Mouse (Mus musculus) natural killer cell, adult 2 months (primary cell): ENCODE measurements around the gene Lsg1.

Source experiments
- DNase-seq, 2 experiments: peaks; one replicate each; pipeline ENCODE4 v3.0.0; 2022; ENCODE audit warnings: low spot score in 2 of 2

The Lsg1 gene

GRCm38 (mm10) chr16:30520361-30520823, 67.0 kb downstream of the Lsg1 start:
- peak; percentile 65 to 78 for DNase-seq

- DNase-seq, result no peak
Measured at GRCm38 (mm10) chr16:30518635-30519034, 68.8 kb downstream of the Lsg1 start.

GRCm38 (mm10) chr16:30517666-30518283, 69.6 kb downstream of the Lsg1 start:
- no peak for DNase-seq

- no peak for DNase-seq
Measured at GRCm38 (mm10) chr16:30516993-30517392, 70.4 kb downstream of the Lsg1 start.

DNA sequence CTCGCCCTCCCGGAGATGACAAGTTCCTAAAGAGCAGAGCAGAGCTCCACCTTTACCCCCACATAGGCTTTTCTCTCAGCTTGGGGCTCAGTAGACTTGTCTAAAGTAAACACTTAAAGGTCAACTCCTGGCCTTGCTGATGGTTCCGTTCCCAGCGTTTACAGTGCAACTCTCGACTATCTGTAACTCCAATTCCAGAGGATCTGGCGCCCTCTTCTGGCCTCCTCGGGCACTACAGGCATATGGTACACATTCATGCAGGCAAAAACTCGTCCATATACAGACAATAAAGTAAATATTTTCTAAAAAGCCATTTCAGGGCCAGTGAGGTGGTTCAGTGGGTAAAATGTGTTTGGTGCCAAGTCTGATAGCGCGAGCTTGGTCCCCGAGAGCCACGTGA, 72.0 kb downstream of the Lsg1 start:
- DNase-seq, result peak in 1 of 2 experiments; percentile 53

DNA sequence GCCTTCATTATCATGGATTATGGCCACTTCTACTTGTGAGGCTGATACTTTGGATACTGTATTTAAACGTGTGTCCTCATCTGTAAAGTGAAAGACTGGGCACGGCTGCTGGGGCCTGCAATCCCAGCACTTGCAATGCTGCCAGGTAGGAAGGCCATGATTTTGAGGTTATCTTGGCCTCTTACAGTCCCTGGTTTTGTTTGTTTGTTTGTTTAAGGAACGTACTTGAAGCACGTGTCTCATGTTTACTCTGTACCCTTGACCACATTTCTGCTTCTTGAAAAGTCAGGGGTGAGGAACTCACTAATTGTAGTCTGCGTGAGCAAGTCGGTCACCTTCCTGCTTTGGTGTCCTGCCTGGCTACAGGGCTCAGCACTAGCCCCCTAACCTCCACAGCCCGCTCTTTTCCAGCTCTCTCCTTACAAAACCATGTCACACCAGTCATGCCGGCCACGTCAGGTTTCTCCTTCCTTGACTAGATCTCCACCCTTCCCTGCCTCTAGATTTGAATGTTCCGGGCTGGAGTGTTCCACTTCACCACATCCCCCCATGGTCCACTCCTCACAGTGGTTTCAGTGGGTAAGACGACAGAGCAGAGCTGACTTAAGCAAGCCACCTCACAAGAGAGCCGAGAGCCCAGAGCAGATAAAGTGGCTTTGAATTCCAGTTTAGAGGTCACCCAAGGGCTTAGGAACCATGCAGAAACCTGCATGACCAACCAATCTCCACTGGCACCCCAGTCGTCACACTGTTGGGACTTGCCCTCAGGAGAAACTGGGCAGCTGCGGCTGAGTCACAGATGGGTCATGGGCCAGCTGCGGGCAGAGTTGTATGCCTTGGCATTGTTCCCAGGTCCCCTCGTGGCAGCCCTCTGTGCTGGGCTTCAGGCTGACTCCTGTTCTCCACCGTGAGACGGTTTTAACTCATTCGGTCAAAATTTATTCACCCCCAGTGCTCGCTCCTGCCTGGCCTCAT, 74.1 kb downstream of the Lsg1 start:
- DNase-seq, result no peak

DNA sequence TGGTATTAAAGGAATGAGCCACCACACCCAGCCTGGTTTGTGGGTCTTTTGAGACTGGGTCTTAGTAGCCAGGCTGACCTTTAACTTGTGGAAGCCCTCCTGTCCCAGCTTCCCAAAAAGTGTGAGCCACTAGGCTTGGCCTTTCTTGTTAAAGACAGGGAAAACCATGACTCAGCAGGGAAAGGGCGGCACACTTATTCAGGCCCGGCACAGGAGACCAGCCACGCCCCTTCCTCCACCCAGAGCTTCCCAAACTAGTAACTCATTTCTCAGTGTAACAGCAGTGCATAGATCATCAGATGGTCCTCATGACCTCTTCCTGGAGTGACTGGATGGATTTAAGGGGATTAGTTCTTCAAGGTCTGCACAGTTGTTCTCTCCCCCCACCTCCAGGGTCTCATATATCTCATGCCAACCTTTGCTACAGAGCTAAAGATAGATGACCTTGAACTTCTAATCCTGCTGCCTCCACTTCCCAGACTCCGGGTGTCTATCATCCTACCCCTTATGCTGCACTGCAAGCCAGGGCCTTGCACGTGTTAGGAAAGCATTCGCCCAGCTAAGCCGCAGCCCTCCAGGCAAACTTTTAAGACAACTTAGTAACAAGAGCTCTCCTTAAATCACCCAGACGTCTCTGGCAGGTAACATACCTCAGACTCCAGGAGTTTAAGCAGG, 74.9 kb downstream of the Lsg1 start:
- no peak for DNase-seq

GRCm38 (mm10) chr16:30511563-30512340, 75.6 kb downstream of the Lsg1 start:
- DNase-seq, result no peak

DNA sequence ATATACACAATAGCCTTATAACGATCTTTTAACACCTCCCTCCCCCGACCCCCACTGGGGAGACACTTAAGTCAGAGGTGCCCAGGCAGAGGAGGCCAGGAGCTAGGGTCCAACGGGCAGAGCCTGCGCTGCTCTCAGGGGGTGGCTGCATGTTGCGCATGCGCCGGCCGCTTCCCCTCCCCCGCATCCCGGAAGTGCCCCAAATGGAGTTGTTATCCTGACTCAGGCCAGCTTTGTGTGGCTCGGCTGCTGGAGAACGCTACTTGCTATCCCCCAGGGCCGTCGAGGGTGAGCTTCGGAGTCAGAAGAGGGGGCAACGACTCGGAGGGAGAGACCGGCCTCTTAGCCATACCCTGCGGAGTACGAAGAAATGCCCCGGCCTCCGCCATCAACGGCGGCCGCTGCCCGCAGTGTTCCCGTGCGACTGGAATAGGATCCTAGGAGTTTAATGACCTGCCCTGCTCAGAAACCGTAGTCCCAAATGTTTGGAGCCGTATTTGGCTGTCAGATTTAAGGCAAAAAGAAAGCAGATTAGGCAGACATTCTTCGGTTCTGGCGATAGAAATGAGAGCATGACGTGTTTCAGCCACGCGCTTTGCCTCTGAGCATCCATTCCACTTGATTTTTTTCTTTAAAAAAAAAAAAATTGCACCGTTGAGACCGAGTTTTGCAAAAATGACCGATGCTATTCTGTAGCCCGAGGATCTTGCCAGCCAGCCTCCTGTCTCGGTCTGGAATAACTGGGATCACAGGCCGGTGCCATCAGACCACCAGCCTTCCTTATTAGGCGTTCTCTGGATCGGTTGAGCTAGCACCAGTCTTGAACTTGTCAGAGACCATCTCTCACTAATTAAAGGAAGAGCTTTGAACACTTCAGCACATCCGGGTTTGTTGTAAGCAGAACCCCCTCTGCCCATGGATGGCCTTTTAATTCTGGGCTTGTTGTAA, 76.6 kb downstream of the Lsg1 start:
- peak; percentile 80 to 86 for DNase-seq
